Mouse (Mus musculus) forebrain, embryonic 11.5 days (tissue): ENCODE data around the gene Slc39a8. TPM values are rescaled to one million over a fixed set of nuclear protein-coding genes. Genes with fewer than 3 reads are reported as not detected.

ENCODE experiments used
- ATAC-seq: fragments of 200-750 bp; cut with Nextera tagmentation; replicated peaks from 2 replicates; pipeline ENCODE4 v1.8.0; 2017; ENCODE audit warnings: moderate TSS enrichment; ENCODE audit not compliant: low FRiP score
- DNase-seq: peaks from one replicate; pipeline ENCODE4 v3.0.0-alpha.2; 2017; ENCODE audit warnings: low spot score
- H3K27ac ChIP-seq: fragments of 300-500 bp; sonication (generic); 2 replicates; pipeline ENCODE4 v1.5.1; 2014; ENCODE audit warnings: low read depth, low read length
- H3K27me3 ChIP-seq: fragments of 300-500 bp; sonication (generic); 2 replicates; pipeline ENCODE4 v1.6.1; 2014; ENCODE audit warnings: mild to moderate bottlenecking, low read length, mixed read lengths; ENCODE audit not compliant: control insufficient read depth, insufficient read depth
- H3K36me3 ChIP-seq: fragments of 300-500 bp; sonication (generic); 2 replicates; pipeline ENCODE4 v1.6.1; 2014; ENCODE audit warnings: mild to moderate bottlenecking, low read length, moderate library complexity, mixed read lengths; ENCODE audit not compliant: control insufficient read depth, insufficient read depth
- H3K4me1 ChIP-seq: fragments of 300-500 bp; sonication (generic); replicated peaks from 2 replicates; pipeline ENCODE4 v1.6.1; 2014; ENCODE audit warnings: low read length, mixed read lengths; ENCODE audit not compliant: control insufficient read depth, insufficient read depth
- H3K4me2 ChIP-seq: fragments of 300-500 bp; sonication (generic); 2 replicates; pipeline ENCODE4 v1.6.1; 2014; ENCODE audit warnings: low read depth, mild to moderate bottlenecking, low read length, moderate library complexity, mixed read lengths; ENCODE audit not compliant: severe bottlenecking
- H3K4me3 ChIP-seq: fragments of 300-500 bp; sonication (generic); 2 replicates; pipeline ENCODE4 v1.5.1; 2014; ENCODE audit warnings: low read depth, low read length
- H3K9ac ChIP-seq: fragments of 300-500 bp; sonication (generic); 2 replicates; pipeline ENCODE4 v1.6.1; 2014; ENCODE audit warnings: low read length
- H3K9me3 ChIP-seq: fragments of 300-500 bp; sonication (generic); 2 replicates; pipeline ENCODE4 v1.6.1; 2016; ENCODE audit warnings: low read length, mixed read lengths; ENCODE audit not compliant: control insufficient read depth
- WGBS: fragments of 180-500 bp; shearing (Covaris S2); extraction: QIAGEN DNeasy Blood & Tissue Kit; methylation state at CpG from one replicate; pipeline ENCODE4 v1.1.7; 2014; 5-methylcytosine and 5-hydroxymethylcytosine counted together
- polyA plus RNA-seq: library from polyadenylated mRNA; unstranded; fragments of >200 nt; fragmentation: Nextera tagmentation; extraction: Ambion mirVana; gene quantifications from 2 replicates; pipeline ENCODE4 v1.2.1, GENCODE M21; 2014

Gene Slc39a8
- polyA plus RNA-seq, 1 experiment from 2014 or later: 22.4 TPM

DNA sequence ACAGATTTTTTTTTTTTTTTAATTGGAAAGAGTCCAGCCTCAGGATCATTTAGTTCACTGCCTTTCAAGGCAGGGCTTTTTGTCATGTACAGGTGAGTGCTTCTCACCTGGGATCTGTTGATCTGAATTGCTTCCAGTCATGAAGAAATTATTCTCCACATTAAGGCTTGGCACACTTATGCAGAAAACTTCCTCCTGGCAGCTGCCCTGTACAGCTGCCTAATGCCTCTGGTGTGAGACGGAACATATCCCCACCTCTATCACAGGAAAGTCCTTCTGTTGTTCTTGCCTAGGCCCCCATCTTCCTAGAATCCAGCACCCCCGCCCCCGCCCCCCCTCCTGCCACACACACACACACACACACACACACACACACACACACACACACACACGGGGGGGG lies 643 bp upstream of the Slc39a8 start:
- Histone ChIP-seq H3K27ac (no peak overlapping the region), H3K27me3 (no peaks in the 10 kb centered on the region), H3K4me1 (peaks cover 2% of the 10 kb centered on the region; the same call in 1 of the 2 replicates), H3K4me2 (no peak overlapping the region), H3K4me3 (no peak overlapping the region), H3K9me3 (no peaks in the 10 kb centered on the region), H3K9ac (no peak overlapping the region), H3K36me3 (no peaks in the 10 kb centered on the region)
- DNase-seq (no peak), ATAC-seq (no peak)
- 52% methylated on average over 1 of the region's 4 CpGs for WGBS

DNA sequence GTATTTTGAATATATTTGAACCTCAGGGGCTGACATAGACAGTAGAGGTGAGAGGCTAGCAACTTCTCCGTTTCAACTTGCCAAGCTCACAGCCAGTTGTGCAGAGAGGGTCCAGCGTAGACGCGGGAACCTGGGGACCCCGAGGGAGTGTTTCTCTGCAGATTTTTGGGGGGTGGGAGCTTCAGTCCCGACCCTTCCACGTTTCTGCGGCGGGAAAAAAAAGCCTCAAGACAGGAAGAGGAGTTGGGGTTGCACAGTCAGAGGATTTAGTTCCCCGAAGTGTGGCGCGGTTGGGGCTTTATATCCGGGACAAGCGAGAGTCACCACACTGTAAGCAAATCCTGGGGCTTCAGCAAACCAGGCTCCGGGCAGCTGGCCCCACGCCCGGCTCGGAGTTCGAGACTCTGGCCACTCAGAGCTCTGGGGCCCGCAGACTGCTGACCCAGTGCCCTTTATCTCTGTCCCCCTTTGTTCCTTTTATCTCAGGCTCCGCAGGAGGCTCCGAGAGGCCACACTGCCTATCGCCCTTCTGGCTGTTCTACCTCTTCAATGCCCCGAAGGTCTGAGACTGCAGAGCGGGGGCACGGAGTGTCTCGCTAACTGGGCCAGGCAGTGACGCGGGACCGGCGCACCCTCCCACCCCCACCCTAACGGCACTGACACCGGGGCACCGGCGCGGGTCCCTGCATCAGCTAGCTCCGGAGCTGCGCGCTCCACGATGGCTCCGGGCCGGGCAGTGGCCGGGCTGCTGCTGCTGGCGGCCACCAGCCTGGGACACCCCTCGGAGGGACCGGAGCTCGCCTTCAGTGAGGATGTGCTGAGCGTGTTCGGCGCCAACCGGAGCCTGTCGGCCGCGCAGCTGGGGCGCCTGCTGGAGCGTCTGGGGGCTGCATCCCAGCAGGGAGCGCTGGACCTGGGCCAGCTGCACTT lies 940 bp downstream of the Slc39a8 start:
- Histone ChIP-seq H3K9me3 (no peaks in the 10 kb centered on the region), H3K27me3 (no peaks in the 10 kb centered on the region), H3K9ac (peak overlapping the region; percentile 65), H3K4me1 (peaks cover 2% of the 10 kb centered on the region; the same call in 1 of the 2 replicates), H3K36me3 (no peaks in the 10 kb centered on the region), H3K4me2 (peak overlapping the region; percentile 92), H3K4me3 (peak overlapping the region; percentile 52), H3K27ac (peak overlapping the region; percentile 48; the same call in 1 of the 2 replicates)
- DNase-seq: peak; percentile 76
- ATAC-seq: peak; percentile 72
- WGBS: under 1% methylated on average over 57 of the region's 57 CpGs

DNA sequence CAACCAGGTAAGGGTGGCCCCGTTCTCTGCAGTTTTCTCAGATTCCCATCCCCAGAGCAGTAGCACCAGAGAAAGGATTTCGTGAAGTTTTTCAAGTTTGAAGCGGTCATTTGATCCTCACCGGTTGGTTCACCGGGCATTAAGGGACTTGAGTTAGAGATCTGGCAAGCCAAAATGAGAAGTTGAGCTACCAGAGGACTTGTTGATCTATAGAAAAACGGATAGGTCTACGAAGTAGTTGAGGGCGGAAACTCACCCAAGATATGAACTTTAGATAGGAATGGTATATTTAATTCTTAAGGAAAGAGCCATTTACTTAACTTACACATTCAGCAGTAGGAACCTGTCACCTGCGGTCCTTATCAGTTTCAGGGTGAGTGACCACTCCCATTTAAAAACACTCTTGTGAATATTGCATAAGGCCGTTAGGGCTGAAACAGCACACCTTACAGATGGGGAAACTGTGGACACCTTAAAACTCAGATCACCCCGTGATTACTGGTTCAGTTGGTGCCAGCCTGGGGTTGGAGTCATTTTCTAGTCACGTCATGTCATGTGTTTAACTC lies 1.7 kb downstream of the Slc39a8 start:
- WGBS: 22% methylated on average over 12 of the region's 12 CpGs
- H3K27ac ChIP-seq: peak overlapping the region; percentile 48; the same call in 1 of the 2 replicates
- H3K27me3 ChIP-seq: no peaks in the 10 kb centered on the region
- DNase-seq (no peak), ATAC-seq (no peak)
- peaks cover 2% of the 10 kb centered on the region; the same call in 1 of the 2 replicates for H3K4me1 ChIP-seq
- peak overlapping the region; percentile 65 for H3K9ac ChIP-seq
- H3K9me3 ChIP-seq: no peaks in the 10 kb centered on the region
- H3K4me2 ChIP-seq: peak overlapping the region; percentile 92
- peak overlapping the region; percentile 52 for H3K4me3 ChIP-seq
- no peaks in the 10 kb centered on the region for H3K36me3 ChIP-seq

DNA sequence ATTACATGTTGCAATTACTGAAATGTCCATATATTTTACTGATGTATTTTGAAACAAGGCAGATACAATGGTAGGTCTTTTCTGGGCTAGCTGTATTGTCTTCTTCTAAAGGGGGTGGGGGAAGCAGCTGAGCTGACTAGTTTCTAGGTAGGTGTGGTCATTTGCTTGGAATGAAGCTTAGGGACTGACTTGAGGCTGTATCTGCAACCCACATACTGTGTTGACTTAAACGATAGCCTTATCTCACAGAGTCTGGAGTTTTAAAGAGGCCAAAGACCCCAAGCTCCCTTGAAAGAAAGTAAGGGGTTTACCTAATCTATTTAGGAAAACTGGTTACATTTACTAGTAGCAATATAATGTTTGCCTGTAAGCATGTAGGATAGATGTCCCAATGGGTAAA lies 2.9 kb downstream of the Slc39a8 start:
- ATAC-seq: no peak
- H3K4me2 ChIP-seq: no peak overlapping the region
- no peaks in the 10 kb centered on the region for H3K36me3 ChIP-seq
- H3K27ac ChIP-seq: no peak overlapping the region
- no peaks in the 10 kb centered on the region for H3K9me3 ChIP-seq
- H3K9ac ChIP-seq: no peak overlapping the region
- peaks cover 2% of the 10 kb centered on the region; the same call in 1 of the 2 replicates for H3K4me1 ChIP-seq
- WGBS: 59% methylated on average over 1 of the region's 1 CpGs
- no peaks in the 10 kb centered on the region for H3K27me3 ChIP-seq
- no peak overlapping the region for H3K4me3 ChIP-seq
- no peak for DNase-seq

DNA sequence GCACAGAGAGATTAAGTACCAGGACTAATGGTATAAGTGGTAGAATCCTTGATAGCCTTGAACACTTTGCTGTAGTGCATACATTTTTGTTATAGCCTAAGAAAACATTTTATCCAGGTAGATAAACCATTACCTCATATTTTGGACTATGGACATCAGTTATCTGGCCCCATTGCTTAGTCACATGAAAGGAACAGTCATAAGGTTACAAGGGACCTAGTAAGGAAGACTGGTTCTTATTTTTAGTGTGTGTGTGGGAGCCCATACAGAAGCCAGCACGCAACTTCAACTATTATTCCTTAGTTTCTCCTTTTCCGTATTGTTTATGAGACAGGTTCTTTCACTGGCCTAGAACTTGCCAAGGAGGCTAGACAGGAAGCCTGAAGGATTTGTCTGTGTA lies 7.4 kb downstream of the Slc39a8 start:
- H3K9me3 ChIP-seq: no peaks in the 10 kb centered on the region
- H3K4me3 ChIP-seq: no peak overlapping the region
- H3K4me1 ChIP-seq: no peaks in the 10 kb centered on the region
- no peak overlapping the region for H3K27ac ChIP-seq
- ATAC-seq: no peak
- no peak overlapping the region for H3K4me2 ChIP-seq
- 98% methylated on average over 2 of the region's 2 CpGs for WGBS
- H3K27me3 ChIP-seq: no peaks in the 10 kb centered on the region
- no peak for DNase-seq
- H3K36me3 ChIP-seq: no peaks in the 10 kb centered on the region
- H3K9ac ChIP-seq: no peak overlapping the region

DNA sequence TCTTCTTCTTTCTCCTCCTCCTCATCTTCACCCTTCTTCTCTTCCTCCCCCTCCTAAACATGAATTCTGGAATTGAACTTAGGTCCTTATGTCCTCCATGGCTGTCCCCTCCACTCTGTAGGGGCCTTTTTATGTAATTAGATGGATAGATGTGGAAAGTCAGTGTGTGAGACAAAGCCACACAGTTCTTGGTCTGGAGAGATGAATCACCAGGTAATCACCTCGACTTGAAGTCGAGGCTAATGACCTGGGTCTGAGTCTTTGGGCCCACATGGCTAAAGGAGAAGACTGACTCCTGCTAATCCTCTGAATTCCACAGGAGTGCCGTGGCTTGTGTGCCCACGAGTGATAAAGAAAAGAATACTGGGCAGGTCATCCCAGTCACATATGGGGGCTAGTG lies 7.8 kb downstream of the Slc39a8 start:
- ATAC-seq (no peak), DNase-seq (no peak)
- WGBS: 79% methylated on average over 4 of the region's 4 CpGs

DNA sequence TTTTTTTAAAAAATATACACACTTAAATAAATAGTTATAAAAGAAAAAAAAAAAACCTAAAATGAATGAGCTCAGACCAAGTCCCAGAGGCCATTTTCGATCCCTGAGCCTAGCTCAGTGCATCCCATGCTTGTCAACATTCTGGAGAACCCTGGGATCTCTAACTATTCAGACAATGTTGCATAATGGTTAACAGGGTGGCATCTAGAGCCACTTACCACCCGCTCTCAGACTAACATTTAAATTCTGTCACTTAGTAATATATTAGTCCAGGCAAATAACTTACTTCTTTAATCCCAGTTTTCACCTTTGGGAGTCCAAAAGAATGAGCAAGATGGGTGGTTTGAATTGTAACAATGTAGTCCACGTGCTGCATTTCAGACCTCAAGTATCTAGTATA lies 9.9 kb downstream of the Slc39a8 start:
- Histone ChIP-seq H3K4me2 (no peak overlapping the region), H3K9ac (no peak overlapping the region), H3K4me1 (no peaks in the 10 kb centered on the region), H3K36me3 (no peaks in the 10 kb centered on the region), H3K27me3 (no peaks in the 10 kb centered on the region), H3K27ac (no peak overlapping the region), H3K4me3 (no peak overlapping the region), H3K9me3 (no peaks in the 10 kb centered on the region)
- no peak for ATAC-seq
- 90% methylated on average over 3 of the region's 3 CpGs for WGBS
- DNase-seq: no peak

More for the DNA sequence above, 7.8 kb downstream of the Slc39a8 start:
- Histone ChIP-seq H3K4me2 (no peak overlapping the region), H3K36me3 (no peaks in the 10 kb centered on the region), H3K9ac (no peak overlapping the region), H3K27me3 (no peaks in the 10 kb centered on the region), H3K4me1 (no peaks in the 10 kb centered on the region), H3K27ac (no peak overlapping the region), H3K9me3 (no peaks in the 10 kb centered on the region), H3K4me3 (no peak overlapping the region)

DNA sequence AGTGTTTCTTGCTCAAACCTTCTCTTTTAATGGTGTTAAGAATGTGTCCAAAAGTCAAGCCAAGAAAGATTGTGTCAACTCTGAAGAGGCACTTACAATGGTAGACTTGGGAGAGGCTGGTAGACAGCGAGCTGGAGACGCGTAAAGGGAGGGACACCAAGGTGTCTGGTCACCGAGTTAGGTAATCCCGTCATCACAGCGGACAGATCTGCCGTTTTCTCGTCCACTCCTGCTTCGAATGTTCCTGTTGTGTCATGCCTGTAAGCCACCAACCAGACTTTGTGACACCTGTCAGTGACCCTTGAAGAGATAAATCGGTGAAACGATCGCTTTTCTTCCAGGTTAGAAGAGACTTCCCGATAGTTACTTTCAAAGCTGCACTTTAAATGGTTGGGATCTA lies 14.5 kb downstream of the Slc39a8 start:
- Histone ChIP-seq H3K4me1 (no peaks in the 10 kb centered on the region), H3K9me3 (no peaks in the 10 kb centered on the region), H3K27me3 (no peaks in the 10 kb centered on the region), H3K9ac (no peak overlapping the region), H3K27ac (no peak overlapping the region), H3K4me3 (no peak overlapping the region), H3K4me2 (no peak overlapping the region), H3K36me3 (no peaks in the 10 kb centered on the region)
- DNase-seq (no peak), ATAC-seq (no peak)
- WGBS: 95% methylated on average over 13 of the region's 13 CpGs
